Mouse (Mus musculus) forebrain, embryonic 13.5 days (tissue): ENCODE measurements at regions not wholly inside any gene's neighbourhood (a gene's known extent, or its start where the extent isn't known, plus 50 kb on each side); places are given as distances from the start of the nearest gene placed in this dataset.

Experiments
- ATAC-seq: fragments of 200-750 bp; cut with Nextera tagmentation; 2 replicates; pipeline ENCODE4 v1.8.0; 2017
- H3K27ac ChIP-seq: fragments of 300-500 bp; sonication (generic); 2 replicates; pipeline ENCODE4 v1.5.1; 2015; ENCODE audit warnings: inconsistent platforms, mild to moderate bottlenecking, moderate library complexity
- H3K27me3 ChIP-seq: fragments of 300-500 bp; sonication (generic); 2 replicates; pipeline ENCODE4 v1.6.1; 2015; ENCODE audit warnings: mild to moderate bottlenecking, inconsistent platforms
- H3K36me3 ChIP-seq: fragments of 300-500 bp; sonication (generic); 2 replicates; pipeline ENCODE4 v1.6.1; 2015; ENCODE audit warnings: mild to moderate bottlenecking, inconsistent platforms; ENCODE audit not compliant: poor library complexity, severe bottlenecking
- H3K4me1 ChIP-seq: fragments of 300-500 bp; sonication (generic); 2 replicates; pipeline ENCODE4 v1.6.1; 2015; ENCODE audit warnings: inconsistent platforms
- H3K4me2 ChIP-seq: fragments of 300-500 bp; sonication (generic); 2 replicates; pipeline ENCODE4 v1.6.1; 2015; ENCODE audit warnings: inconsistent platforms, mild to moderate bottlenecking, moderate library complexity
- H3K4me3 ChIP-seq: fragments of 300-500 bp; sonication (generic); 2 replicates; pipeline ENCODE4 v1.5.1; 2015; ENCODE audit warnings: mild to moderate bottlenecking, inconsistent platforms
- H3K9ac ChIP-seq: fragments of 300-500 bp; sonication (generic); 2 replicates; pipeline ENCODE4 v1.6.1; 2015; ENCODE audit warnings: mild to moderate bottlenecking, inconsistent platforms
- H3K9me3 ChIP-seq: fragments of 300-500 bp; sonication (generic); replicated peaks from 2 replicates; pipeline ENCODE4 v1.6.1; 2016; ENCODE audit warnings: inconsistent platforms
- WGBS: fragments of 180-500 bp; shearing (Covaris S2); methylation state at CpG from one replicate; pipeline ENCODE4 v1.1.7; 2015; 5-methylcytosine and 5-hydroxymethylcytosine counted together

DNA sequence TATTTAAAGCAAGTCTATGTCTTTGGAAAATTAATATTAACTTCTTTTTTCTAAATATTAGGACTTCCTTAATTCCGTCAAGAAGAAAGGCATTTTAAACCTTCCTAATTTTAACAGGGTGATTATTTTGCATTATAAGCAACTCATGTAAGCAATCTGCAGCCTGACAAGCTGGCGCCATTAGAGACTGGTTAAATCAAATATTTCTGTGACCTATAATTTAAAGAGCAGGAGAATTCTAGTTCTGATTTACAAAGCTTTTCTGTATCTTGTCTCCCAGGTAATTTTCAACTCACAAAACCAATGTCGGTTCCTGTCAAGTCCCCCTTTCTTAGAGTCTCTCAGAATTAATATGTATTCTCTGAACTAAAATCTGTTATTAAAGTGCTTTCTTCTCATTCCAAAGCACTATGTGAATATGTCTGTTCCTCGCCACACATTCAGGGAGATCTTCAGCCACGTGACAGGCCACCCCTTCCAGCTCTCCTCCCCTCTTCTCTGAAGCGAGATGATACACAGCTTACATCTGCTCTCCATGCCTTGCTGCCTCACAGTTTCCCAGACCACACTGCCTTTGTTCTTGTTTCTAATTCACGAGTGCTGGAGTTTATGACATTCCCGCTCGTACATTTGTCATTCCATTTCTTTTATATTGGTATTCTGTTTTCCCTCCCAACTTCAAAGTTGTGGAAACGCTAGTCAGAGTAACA is 244.0 kb upstream of the Zic1 start:
- no peak overlapping the region for H3K4me2 ChIP-seq
- no peaks in the 10 kb centered on the region for H3K27me3 ChIP-seq
- no peaks in the 10 kb centered on the region for H3K36me3 ChIP-seq
- no peak overlapping the region for H3K27ac ChIP-seq
- 49% methylated on average over 10 of the region's 10 CpGs for WGBS
- no peaks in the 10 kb centered on the region for H3K9me3 ChIP-seq
- no peak overlapping the region for H3K9ac ChIP-seq
- ATAC-seq: peak; percentile 95
- H3K4me1 ChIP-seq: peaks cover 5% of the 10 kb centered on the region; the same call in 1 of the 2 replicates
- H3K4me3 ChIP-seq: no peak overlapping the region

DNA sequence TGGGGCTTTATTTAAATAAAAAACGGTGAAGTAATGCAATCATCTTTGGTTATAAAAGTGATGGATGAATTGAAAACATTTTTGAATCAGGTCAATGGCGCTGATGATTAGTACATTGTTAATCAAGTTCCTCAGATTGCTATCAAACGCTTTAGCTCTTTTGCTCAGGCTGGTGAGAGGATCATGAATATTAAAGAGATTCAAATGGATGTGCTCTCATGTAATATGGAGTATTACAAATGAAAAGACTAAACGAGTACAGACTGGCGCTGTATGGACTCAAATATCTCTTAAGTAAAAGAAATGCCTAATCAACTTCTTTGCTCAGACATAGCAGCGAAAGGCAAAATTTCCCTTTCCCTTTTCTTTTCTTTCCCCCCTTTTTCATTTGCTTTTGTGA is 236.1 kb upstream of the Zic1 start:
- peak; percentile 87; the same call in 1 of the 2 replicates for ATAC-seq

DNA sequence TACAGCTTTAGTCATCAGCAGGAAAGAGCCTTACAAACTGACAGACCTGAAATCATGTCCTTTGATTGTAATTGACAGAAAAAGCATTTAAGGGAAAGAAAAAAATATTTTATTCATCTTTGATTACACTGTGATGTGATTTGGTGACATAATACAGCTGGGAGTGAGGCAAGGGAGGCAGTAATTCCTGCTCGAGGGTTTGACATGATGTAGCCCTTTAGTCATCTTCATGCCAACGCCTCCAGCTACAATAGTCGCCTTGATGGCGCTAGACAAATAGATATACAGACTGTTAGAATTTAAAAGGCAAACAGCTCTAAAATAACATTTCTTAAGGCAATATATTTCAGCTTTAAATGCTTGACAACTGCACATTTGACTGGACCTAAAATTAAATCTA is 226.3 kb upstream of the Zic1 start:
- Histone ChIP-seq H3K27ac (no peak overlapping the region), H3K4me2 (no peak overlapping the region), H3K9ac (no peak overlapping the region), H3K4me3 (no peak overlapping the region), H3K4me1 (peaks cover 9% of the 10 kb centered on the region; the same call in 1 of the 2 replicates), H3K9me3 (no peaks in the 10 kb centered on the region), H3K36me3 (no peaks in the 10 kb centered on the region), H3K27me3 (no peaks in the 10 kb centered on the region)
- 63% methylated on average over 4 of the region's 4 CpGs for WGBS
- ATAC-seq: no peak; the same call in 1 of the 2 replicates

More for the DNA sequence above, 236.1 kb upstream of the Zic1 start:
- Histone ChIP-seq H3K27ac (no peak overlapping the region), H3K9ac (no peak overlapping the region), H3K4me3 (no peak overlapping the region), H3K36me3 (no peaks in the 10 kb centered on the region), H3K27me3 (no peaks in the 10 kb centered on the region), H3K9me3 (no peaks in the 10 kb centered on the region), H3K4me2 (no peak overlapping the region), H3K4me1 (no peaks in the 10 kb centered on the region)
- WGBS: 56% methylated on average over 6 of the region's 6 CpGs

DNA sequence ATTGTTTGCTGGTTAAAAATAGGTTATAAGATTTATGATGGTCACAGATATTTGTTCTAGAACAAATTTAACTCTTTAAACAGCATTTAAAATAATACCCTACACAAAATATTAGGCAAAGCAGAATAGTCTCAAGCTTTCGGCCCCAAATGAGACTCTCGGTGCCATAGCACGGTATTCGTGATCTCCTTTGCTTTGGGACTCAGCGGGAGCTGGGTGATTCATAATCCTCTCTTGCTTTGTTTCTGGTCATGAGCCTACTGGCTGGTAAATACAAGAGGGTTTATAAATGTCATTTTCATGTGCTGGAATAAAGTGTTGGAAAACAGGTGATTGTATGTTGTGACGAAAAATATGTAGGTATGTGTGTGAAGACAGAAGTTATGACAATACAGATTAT is 223.1 kb upstream of the Zic1 start:
- no peaks in the 10 kb centered on the region for H3K27me3 ChIP-seq
- H3K4me3 ChIP-seq: no peak overlapping the region
- no peak overlapping the region for H3K9ac ChIP-seq
- H3K4me2 ChIP-seq: no peak overlapping the region
- H3K36me3 ChIP-seq: no peaks in the 10 kb centered on the region
- no peak for ATAC-seq
- no peak overlapping the region for H3K27ac ChIP-seq
- peaks cover 9% of the 10 kb centered on the region; the same call in 1 of the 2 replicates for H3K4me1 ChIP-seq
- H3K9me3 ChIP-seq: no peaks in the 10 kb centered on the region
- WGBS: 67% methylated on average over 6 of the region's 6 CpGs

DNA sequence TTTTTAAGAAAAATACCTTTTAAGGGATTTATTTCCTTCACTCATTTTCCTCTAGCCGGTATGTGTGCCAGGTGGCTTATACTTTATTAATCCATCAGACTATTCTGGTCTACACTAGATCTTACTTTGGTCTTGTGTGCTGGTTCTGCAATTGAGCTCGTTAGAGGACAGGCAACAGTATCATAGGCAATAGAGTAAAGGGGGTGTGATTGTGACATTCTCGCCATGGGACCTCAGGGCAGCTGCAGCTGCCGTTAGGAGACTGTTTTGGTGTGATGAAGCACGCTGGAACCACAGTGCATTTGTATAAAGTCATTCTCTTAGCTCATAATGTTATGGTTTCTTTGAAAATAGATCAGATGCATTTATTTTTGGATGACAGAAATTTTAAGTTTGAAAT is 222.3 kb upstream of the Zic1 start:
- Histone ChIP-seq H3K4me3 (no peak overlapping the region), H3K9me3 (no peaks in the 10 kb centered on the region), H3K27me3 (no peaks in the 10 kb centered on the region), H3K27ac (no peak overlapping the region), H3K4me1 (peaks cover 9% of the 10 kb centered on the region; the same call in 1 of the 2 replicates), H3K4me2 (no peak overlapping the region), H3K9ac (no peak overlapping the region), H3K36me3 (no peaks in the 10 kb centered on the region)
- peak; percentile 46; the same call in 1 of the 2 replicates for ATAC-seq
- WGBS: 28% methylated on average over 5 of the region's 5 CpGs

DNA sequence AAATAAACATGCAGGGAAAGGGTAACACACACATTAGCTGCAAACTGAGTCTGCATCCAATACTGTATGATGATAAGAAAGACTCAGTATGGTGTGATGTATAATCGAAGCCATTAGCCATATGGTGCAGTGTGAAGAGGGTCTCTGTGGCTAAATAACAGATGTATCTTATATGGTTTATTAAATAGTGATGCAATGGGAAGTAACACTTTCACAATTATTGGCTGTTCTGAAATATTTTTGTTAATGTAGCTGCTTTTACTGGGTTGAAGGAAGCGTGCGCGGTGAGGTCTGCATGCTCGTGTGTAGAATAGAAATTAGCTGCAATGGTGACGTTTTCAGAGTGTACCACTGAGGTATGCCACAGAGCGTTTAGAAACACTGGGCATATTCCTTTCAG is 221.7 kb upstream of the Zic1 start:
- WGBS: 65% methylated on average over 7 of the region's 7 CpGs

DNA sequence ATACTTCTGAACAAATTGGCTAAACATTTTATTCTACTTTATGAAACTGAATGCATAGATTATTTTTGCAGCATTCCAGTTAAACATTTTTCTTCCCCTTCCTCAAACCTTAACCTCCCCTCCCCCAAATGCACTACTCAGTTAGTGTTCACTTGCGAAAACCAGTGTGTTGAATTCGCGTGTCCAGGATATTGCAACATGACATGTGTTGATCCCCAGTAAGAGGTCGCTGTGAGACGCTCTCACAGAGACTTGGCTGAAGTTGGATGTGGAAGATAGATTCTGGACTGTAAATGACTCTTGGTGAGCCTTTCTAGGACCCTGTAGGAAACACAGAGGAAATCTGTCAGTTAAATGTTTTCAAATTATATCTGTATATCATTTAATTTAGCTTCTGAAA is 221.0 kb upstream of the Zic1 start:
- Histone ChIP-seq H3K36me3 (no peaks in the 10 kb centered on the region), H3K4me2 (no peak overlapping the region), H3K9me3 (no peaks in the 10 kb centered on the region), H3K27me3 (no peaks in the 10 kb centered on the region), H3K4me3 (no peak overlapping the region), H3K9ac (no peak overlapping the region), H3K27ac (no peak overlapping the region), H3K4me1 (peaks cover 9% of the 10 kb centered on the region; the same call in 1 of the 2 replicates)
- 90% methylated on average over 5 of the region's 5 CpGs for WGBS
- ATAC-seq: no peak

More for the DNA sequence above, 221.7 kb upstream of the Zic1 start:
- peaks cover 9% of the 10 kb centered on the region; the same call in 1 of the 2 replicates for H3K4me1 ChIP-seq
- H3K9me3 ChIP-seq: no peaks in the 10 kb centered on the region
- no peak overlapping the region for H3K4me2 ChIP-seq
- H3K27me3 ChIP-seq: no peaks in the 10 kb centered on the region
- ATAC-seq: peak; percentile 85
- no peak overlapping the region for H3K4me3 ChIP-seq
- H3K27ac ChIP-seq: no peak overlapping the region
- no peak overlapping the region for H3K9ac ChIP-seq
- no peaks in the 10 kb centered on the region for H3K36me3 ChIP-seq

DNA sequence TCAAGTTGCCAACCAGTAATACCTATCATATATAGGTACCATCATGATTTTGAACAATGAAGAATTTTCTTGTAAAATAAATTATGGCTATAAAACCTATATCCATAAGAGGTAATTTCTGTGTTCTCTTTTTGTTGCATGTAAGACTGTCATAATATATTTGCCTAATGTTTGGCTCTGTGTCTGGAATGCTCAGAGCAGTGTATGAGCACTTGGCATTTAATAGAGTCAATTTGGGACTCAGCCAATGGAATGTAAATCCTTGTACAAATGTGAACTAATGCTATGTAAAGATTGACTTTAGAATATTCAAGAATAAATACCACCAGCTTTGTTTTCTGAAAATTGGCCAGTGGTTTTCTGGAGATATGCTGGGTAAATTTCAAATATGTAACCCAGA is 208.5 kb upstream of the Zic1 start:
- no peaks in the 10 kb centered on the region for H3K27me3 ChIP-seq
- no peak overlapping the region for H3K27ac ChIP-seq
- H3K4me3 ChIP-seq: no peak overlapping the region
- no peaks in the 10 kb centered on the region for H3K9me3 ChIP-seq
- ATAC-seq: no peak
- no peak overlapping the region for H3K4me2 ChIP-seq
- H3K9ac ChIP-seq: no peak overlapping the region
- H3K4me1 ChIP-seq: no peaks in the 10 kb centered on the region
- no peaks in the 10 kb centered on the region for H3K36me3 ChIP-seq

DNA sequence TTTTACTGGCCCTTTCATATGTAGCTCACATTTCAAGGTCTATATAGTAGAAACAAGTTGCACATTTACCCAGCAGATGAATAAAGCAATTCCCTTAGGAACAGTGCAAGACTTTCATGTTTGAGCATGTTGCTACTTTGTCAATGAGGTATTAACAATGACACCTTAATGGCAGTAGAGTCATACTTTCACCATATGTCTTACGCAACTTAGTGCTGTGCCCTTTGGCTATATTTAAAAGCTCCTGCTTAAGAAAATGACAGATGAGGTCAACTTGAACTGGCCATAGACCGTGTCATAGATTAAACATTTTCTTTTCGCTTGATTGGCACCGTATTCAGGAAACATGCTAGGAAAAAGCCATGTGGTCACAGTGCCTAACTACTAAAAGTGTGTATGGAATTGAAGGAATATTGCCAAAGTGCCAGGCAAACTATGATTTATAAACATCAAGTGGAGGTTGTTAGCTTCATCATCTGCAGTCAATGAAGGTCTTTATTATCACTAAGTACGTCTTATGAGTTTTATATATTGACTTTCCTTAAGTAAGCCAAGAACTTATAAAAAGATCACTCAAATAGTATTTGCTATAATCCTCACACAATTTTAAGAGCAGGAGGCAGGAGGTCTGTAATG is 200.5 kb upstream of the Zic1 start:
- no peak for ATAC-seq
- WGBS: 84% methylated on average over 5 of the region's 5 CpGs

DNA sequence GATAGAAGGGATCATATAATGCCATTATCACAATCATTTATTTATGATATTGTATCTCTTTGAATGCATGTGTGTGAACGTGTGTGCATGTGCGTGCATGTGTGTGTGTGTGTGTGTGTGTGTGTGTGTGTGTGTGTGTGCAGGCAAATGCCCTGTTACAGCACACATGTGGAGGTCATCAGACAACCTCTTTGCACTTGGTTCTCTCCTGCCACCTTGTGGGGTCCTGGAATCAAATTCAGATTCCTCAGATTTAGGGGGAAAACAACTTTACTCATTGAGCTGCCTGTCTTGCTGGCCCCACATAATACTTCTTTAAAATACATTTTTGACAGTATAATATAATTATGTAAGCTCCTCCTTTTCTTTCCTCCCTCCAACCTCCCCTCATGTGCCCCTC is 195.7 kb upstream of the Zic1 start:
- Histone ChIP-seq H3K27ac (no peak overlapping the region), H3K9ac (no peak overlapping the region), H3K4me1 (no peaks in the 10 kb centered on the region), H3K4me2 (no peak overlapping the region), H3K36me3 (no peaks in the 10 kb centered on the region), H3K4me3 (no peak overlapping the region), H3K27me3 (no peaks in the 10 kb centered on the region), H3K9me3 (no peaks in the 10 kb centered on the region)
- ATAC-seq: no peak
- 64% methylated on average over 2 of the region's 2 CpGs for WGBS

More for the DNA sequence above, 200.5 kb upstream of the Zic1 start:
- no peak overlapping the region for H3K4me2 ChIP-seq
- no peak overlapping the region for H3K4me3 ChIP-seq
- H3K9me3 ChIP-seq: no peaks in the 10 kb centered on the region
- H3K36me3 ChIP-seq: no peaks in the 10 kb centered on the region
- H3K27me3 ChIP-seq: no peaks in the 10 kb centered on the region
- H3K4me1 ChIP-seq: no peaks in the 10 kb centered on the region
- H3K9ac ChIP-seq: no peak overlapping the region
- no peak overlapping the region for H3K27ac ChIP-seq

DNA sequence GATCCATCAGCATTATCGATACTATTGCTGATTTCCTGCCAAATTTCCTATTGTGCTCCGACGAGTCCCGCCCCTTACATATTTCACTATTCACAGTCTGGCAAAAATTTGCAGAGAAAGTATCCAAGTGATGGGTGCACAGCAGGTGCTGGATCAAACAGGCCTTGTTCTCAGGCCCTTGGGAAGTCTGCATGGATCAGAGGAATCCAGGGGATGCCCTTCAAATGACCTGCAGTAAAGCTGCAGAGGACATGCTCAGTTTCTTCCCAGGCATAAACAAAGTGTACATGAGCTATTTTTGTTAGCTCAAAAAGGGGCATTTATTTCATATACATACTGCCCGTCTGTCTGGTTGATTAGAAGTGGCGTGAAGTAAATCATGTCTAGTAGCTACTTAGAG is 194.2 kb upstream of the Zic1 start:
- Histone ChIP-seq H3K4me2 (no peak overlapping the region), H3K9me3 (no peaks in the 10 kb centered on the region), H3K4me3 (no peak overlapping the region), H3K27me3 (no peaks in the 10 kb centered on the region), H3K4me1 (no peaks in the 10 kb centered on the region), H3K9ac (no peak overlapping the region), H3K27ac (no peak overlapping the region), H3K36me3 (no peaks in the 10 kb centered on the region)
- WGBS: 78% methylated on average over 6 of the region's 6 CpGs
- ATAC-seq: no peak

DNA sequence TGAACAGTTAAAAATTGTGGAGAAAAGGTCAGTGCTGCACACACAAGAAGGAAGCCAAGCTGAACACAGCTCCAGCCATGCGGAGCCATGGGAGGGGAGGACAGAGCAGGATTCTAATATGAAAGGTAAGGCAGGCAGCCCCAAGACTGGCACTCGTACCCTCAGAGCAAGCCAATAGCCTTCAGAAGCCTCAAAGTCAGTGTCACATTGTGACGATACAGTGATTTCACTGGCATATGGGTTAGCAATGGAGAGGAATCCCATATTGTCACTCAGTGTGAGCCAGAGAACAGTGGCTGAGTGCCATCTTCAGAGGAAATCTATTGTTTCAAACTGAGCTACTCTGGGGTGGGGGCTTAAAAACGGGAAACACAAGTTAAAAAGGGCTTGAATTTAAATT is 181.4 kb upstream of the Zic1 start:
- 74% methylated on average over 4 of the region's 4 CpGs for WGBS
- no peaks in the 10 kb centered on the region for H3K36me3 ChIP-seq

More for the DNA sequence above, 181.4 kb upstream of the Zic1 start:
- Histone ChIP-seq H3K4me1 (no peaks in the 10 kb centered on the region), H3K27ac (no peak overlapping the region), H3K27me3 (no peaks in the 10 kb centered on the region), H3K4me3 (no peak overlapping the region), H3K9me3 (no peaks in the 10 kb centered on the region), H3K4me2 (no peak overlapping the region), H3K9ac (no peak overlapping the region)
- peak; percentile 50 for ATAC-seq
